Mouse (Mus musculus) neural tube, embryonic 15.5 days (tissue): ENCODE measurements around the gene Twf2. TPM values are rescaled to one million over a fixed set of nuclear protein-coding genes. Genes with fewer than 3 reads are reported as not detected.

Source experiments
- ATAC-seq: fragments of 200-750 bp; cut with Nextera tagmentation; 2 replicates; pipeline ENCODE4 v1.8.0; 2017; ENCODE audit warnings: mild to moderate bottlenecking, moderate TSS enrichment, moderate library complexity; ENCODE audit not compliant: low FRiP score
- H3K27ac ChIP-seq: fragments of 300-500 bp; sonication (generic); replicated peaks from 2 replicates; pipeline ENCODE4 v1.5.1; 2015; ENCODE audit warnings: mild to moderate bottlenecking, inconsistent platforms
- H3K27me3 ChIP-seq: fragments of 300-500 bp; sonication (generic); replicated peaks from 2 replicates; pipeline ENCODE4 v1.6.1; 2015; ENCODE audit warnings: inconsistent platforms
- H3K36me3 ChIP-seq: fragments of 300-500 bp; sonication (generic); 2 replicates; pipeline ENCODE4 v1.6.1; 2015; ENCODE audit warnings: inconsistent platforms
- H3K4me1 ChIP-seq: fragments of 300-500 bp; sonication (generic); 2 replicates; pipeline ENCODE4 v1.6.1; 2015; ENCODE audit warnings: inconsistent platforms
- H3K4me2 ChIP-seq: fragments of 300-500 bp; sonication (generic); 2 replicates; pipeline ENCODE4 v1.6.1; 2015; ENCODE audit warnings: inconsistent platforms, mild to moderate bottlenecking, moderate library complexity
- H3K4me3 ChIP-seq: fragments of 300-500 bp; sonication (generic); replicated peaks from 2 replicates; pipeline ENCODE4 v1.5.1; 2015; ENCODE audit warnings: mild to moderate bottlenecking, inconsistent platforms
- H3K9ac ChIP-seq: fragments of 300-500 bp; sonication (generic); replicated peaks from 2 replicates; pipeline ENCODE4 v1.6.1; 2015; ENCODE audit warnings: mild to moderate bottlenecking, inconsistent platforms
- H3K9me3 ChIP-seq: fragments of 300-500 bp; sonication (generic); replicated peaks from 2 replicates; pipeline ENCODE4 v1.6.1; 2016; ENCODE audit warnings: inconsistent platforms
- WGBS: fragments of 180-500 bp; shearing (Covaris S2); methylation state at CpG from one replicate; pipeline ENCODE4 v1.1.7; 2015; ENCODE audit warnings: mixed read lengths; 5-methylcytosine and 5-hydroxymethylcytosine counted together
- polyA plus RNA-seq: library from polyadenylated mRNA; unstranded; fragments of >200 nt; fragmentation: Nextera tagmentation; extraction: Ambion mirVana; gene quantifications from 2 replicates; pipeline ENCODE4 v1.2.1, GENCODE M21; 2015

Gene Twf2
- 48.1 and 58.2 TPM in 2 replicates for polyA plus RNA-seq

GRCm38 (mm10) chr9:106202819-106203636, at the start of gene Twf2:
Gene Twf2 (plus strand): TSS chr9:106203108.
- peak; percentile 88 for ATAC-seq
- 1% methylated on average over 59 of the region's 61 CpGs for WGBS
- peaks cover 57% of the 10 kb centered on the region for H3K4me1 ChIP-seq

GRCm38 (mm10) chr9:106154106-106154505, 48.8 kb upstream of the Twf2 start:
- Histone ChIP-seq H3K36me3 (peaks cover 23% of the 10 kb centered on the region), H3K9ac (no peak overlapping the region), H3K4me2 (no peak overlapping the region), H3K27ac (peak overlapping the region; percentile 10), H3K4me1 (peaks cover 43% of the 10 kb centered on the region), H3K4me3 (no peak overlapping the region), H3K9me3 (no peaks in the 10 kb centered on the region), H3K27me3 (no peaks in the 10 kb centered on the region)
- 85% methylated on average over 9 of the region's 9 CpGs for WGBS
- ATAC-seq = no peak

More at GRCm38 (mm10) chr9:106202819-106203636, at the start of gene Twf2:
- H3K9ac ChIP-seq = peak within 1 kb of the TSS; percentile 79
- H3K4me2 ChIP-seq = peak within 1 kb of the TSS; percentile 70
- H3K9me3 ChIP-seq = no peaks in the 10 kb centered on the region
- H3K36me3 ChIP-seq = no peaks in the 10 kb centered on the region
- no peaks in the 10 kb centered on the region for H3K27me3 ChIP-seq
- peak within 1 kb of the TSS; percentile 79 for H3K4me3 ChIP-seq
- H3K27ac ChIP-seq = peak within 1 kb of the TSS; percentile 83

- WGBS = 39% methylated on average over 5 of the region's 5 CpGs
- Histone ChIP-seq H3K9ac (no peak overlapping the region), H3K36me3 (peaks cover 19% of the 10 kb centered on the region; the same call in 1 of the 2 replicates), H3K4me3 (no peak overlapping the region), H3K4me2 (no peak overlapping the region), H3K27ac (peak overlapping the region; percentile 63), H3K4me1 (peaks cover 33% of the 10 kb centered on the region), H3K9me3 (no peaks in the 10 kb centered on the region), H3K27me3 (no peaks in the 10 kb centered on the region)
- peak; percentile 32 for ATAC-seq
Observed at GRCm38 (mm10) chr9:106156419-106156818, 46.5 kb upstream of the Twf2 start.

GRCm38 (mm10) chr9:106156921-106157622, 45.8 kb upstream of the Twf2 start:
- no peak overlapping the region for H3K27ac ChIP-seq
- WGBS = 78% methylated on average over 21 of the region's 21 CpGs

GRCm38 (mm10) chr9:106157623-106157925, 45.3 kb upstream of the Twf2 start:
- H3K4me3 ChIP-seq = no peak overlapping the region
- no peak overlapping the region for H3K27ac ChIP-seq
- H3K9me3 ChIP-seq = no peaks in the 10 kb centered on the region
- no peak overlapping the region for H3K4me2 ChIP-seq
- WGBS = 86% methylated on average over 10 of the region's 10 CpGs
- H3K36me3 ChIP-seq = 0 out of 2 replicates have a peak, but pooled peaks cover 13% of the 10 kb centered on the region
- H3K27me3 ChIP-seq = no peaks in the 10 kb centered on the region
- ATAC-seq = no peak
- H3K9ac ChIP-seq = no peak overlapping the region
- peaks cover 32% of the 10 kb centered on the region for H3K4me1 ChIP-seq

More at GRCm38 (mm10) chr9:106156921-106157622, 45.8 kb upstream of the Twf2 start:
- peaks cover 18% of the 10 kb centered on the region; the same call in 1 of the 2 replicates for H3K36me3 ChIP-seq
- H3K4me1 ChIP-seq = peaks cover 32% of the 10 kb centered on the region
- no peak overlapping the region for H3K4me3 ChIP-seq
- no peak overlapping the region for H3K9ac ChIP-seq
- H3K27me3 ChIP-seq = no peaks in the 10 kb centered on the region
- no peaks in the 10 kb centered on the region for H3K9me3 ChIP-seq
- ATAC-seq = no peak
- H3K4me2 ChIP-seq = no peak overlapping the region

- ATAC-seq = no peak
- no peak within 1 kb of the TSS for H3K27ac ChIP-seq
- no peak within 1 kb of the TSS for H3K4me3 ChIP-seq
- H3K27me3 ChIP-seq = no peaks in the 10 kb centered on the region
- H3K9ac ChIP-seq = no peak within 1 kb of the TSS
- no peaks in the 10 kb centered on the region for H3K9me3 ChIP-seq
- peaks cover 32% of the 10 kb centered on the region for H3K4me1 ChIP-seq
- 71% methylated on average over 6 of the region's 6 CpGs for WGBS
- no peak within 1 kb of the TSS for H3K4me2 ChIP-seq
- H3K36me3 ChIP-seq = 0 out of 2 replicates have a peak, but pooled peaks cover 8% of the 10 kb centered on the region
Observed at GRCm38 (mm10) chr9:106158037-106158491, 44.8 kb upstream of the Twf2 start, which contains the start of gene Glyctk. Gene Glyctk (minus strand): TSS chr9:106158138.

- H3K4me2 ChIP-seq = peak overlapping the region; percentile 70
- ATAC-seq = no peak
- H3K36me3 ChIP-seq = no peaks in the 10 kb centered on the region
- H3K4me3 ChIP-seq = peak overlapping the region; percentile 58; the same call in 1 of the 2 replicates
- H3K9me3 ChIP-seq = no peaks in the 10 kb centered on the region
- H3K4me1 ChIP-seq = peaks cover 32% of the 10 kb centered on the region
- 87% methylated on average over 9 of the region's 9 CpGs for WGBS
- H3K9ac ChIP-seq = no peak overlapping the region
- H3K27ac ChIP-seq = peak overlapping the region; percentile 99
- H3K27me3 ChIP-seq = no peaks in the 10 kb centered on the region
Observed at GRCm38 (mm10) chr9:106159237-106159636, 43.7 kb upstream of the Twf2 start.

- Histone ChIP-seq H3K27me3 (no peaks in the 10 kb centered on the region), H3K9me3 (no peaks in the 10 kb centered on the region), H3K4me1 (peaks cover 32% of the 10 kb centered on the region), H3K9ac (peak overlapping the region; percentile 67), H3K27ac (peak overlapping the region; percentile 99), H3K36me3 (no peaks in the 10 kb centered on the region), H3K4me3 (peak overlapping the region; percentile 58), H3K4me2 (peak overlapping the region; percentile 70)
- ATAC-seq = peak; percentile 80
- WGBS = 3% methylated on average over 24 of the region's 24 CpGs
Observed at GRCm38 (mm10) chr9:106159784-106160301, 43.1 kb upstream of the Twf2 start.

- Histone ChIP-seq H3K4me1 (peaks cover 32% of the 10 kb centered on the region), H3K9me3 (no peaks in the 10 kb centered on the region), H3K27me3 (no peaks in the 10 kb centered on the region), H3K4me2 (peak overlapping the region; percentile 70), H3K4me3 (peak overlapping the region; percentile 58), H3K36me3 (no peaks in the 10 kb centered on the region), H3K9ac (peak overlapping the region; percentile 67), H3K27ac (peak overlapping the region; percentile 99)
- no peak for ATAC-seq
- WGBS = 44% methylated on average over 5 of the region's 5 CpGs
Observed at GRCm38 (mm10) chr9:106160426-106160825, 42.5 kb upstream of the Twf2 start.

GRCm38 (mm10) chr9:106166709-106167108, 36.2 kb upstream of the Twf2 start:
- Histone ChIP-seq H3K27me3 (no peaks in the 10 kb centered on the region), H3K4me1 (peaks cover 7% of the 10 kb centered on the region), H3K36me3 (no peaks in the 10 kb centered on the region), H3K27ac (no peak overlapping the region), H3K9me3 (no peaks in the 10 kb centered on the region), H3K4me3 (no peak overlapping the region), H3K9ac (no peak overlapping the region), H3K4me2 (no peak overlapping the region)
- ATAC-seq = no peak
- 77% methylated on average over 2 of the region's 2 CpGs for WGBS

- H3K9me3 ChIP-seq = no peaks in the 10 kb centered on the region
- no peak overlapping the region for H3K4me3 ChIP-seq
- H3K9ac ChIP-seq = no peak overlapping the region
- no peaks in the 10 kb centered on the region for H3K27me3 ChIP-seq
- H3K4me2 ChIP-seq = no peak overlapping the region
- WGBS = 85% methylated on average over 3 of the region's 3 CpGs
- peaks cover 8% of the 10 kb centered on the region for H3K4me1 ChIP-seq
- ATAC-seq = no peak
- H3K36me3 ChIP-seq = no peaks in the 10 kb centered on the region
- no peak overlapping the region for H3K27ac ChIP-seq
Observed at GRCm38 (mm10) chr9:106167241-106167640, 35.7 kb upstream of the Twf2 start.
